Mouse (Mus musculus) lung, embryonic 16.5 days (tissue): ENCODE data around the gene Uchl5. TPM values are rescaled to one million over a fixed set of nuclear protein-coding genes. Genes with fewer than 3 reads are reported as not detected.

Experiments used
- ATAC-seq: fragments of 200-750 bp; cut with Nextera tagmentation; 2 replicates; pipeline ENCODE4 v1.8.0; 2017; ENCODE audit warnings: low read depth, mild to moderate bottlenecking, moderate library complexity
- H3K27ac ChIP-seq: fragments of 300-500 bp; sonication (generic); 2 replicates; pipeline ENCODE4 v1.5.1; 2014; ENCODE audit warnings: mild to moderate bottlenecking, control low read depth, low read length
- H3K27me3 ChIP-seq: fragments of 300-500 bp; sonication (generic); 2 replicates; pipeline ENCODE4 v1.6.1; 2014; ENCODE audit warnings: low read depth, low read length, mixed read lengths; ENCODE audit not compliant: control insufficient read depth, insufficient read depth
- H3K36me3 ChIP-seq: fragments of 300-500 bp; sonication (generic); 2 replicates; pipeline ENCODE4 v1.6.1; 2014; ENCODE audit warnings: low read length; ENCODE audit not compliant: control insufficient read depth, insufficient read depth
- H3K4me1 ChIP-seq: fragments of 300-500 bp; sonication (generic); replicated peaks from 2 replicates; pipeline ENCODE4 v1.6.1; 2014; ENCODE audit warnings: low read length, mixed read lengths; ENCODE audit not compliant: control insufficient read depth, insufficient read depth
- H3K4me2 ChIP-seq: fragments of 300-500 bp; sonication (generic); 2 replicates; pipeline ENCODE4 v1.6.1; 2014; ENCODE audit warnings: low read depth, low read length, control low read depth
- H3K4me3 ChIP-seq: fragments of 300-500 bp; sonication (generic); 2 replicates; pipeline ENCODE4 v1.5.1; 2014; ENCODE audit warnings: mild to moderate bottlenecking, low read length, control low read depth
- H3K9ac ChIP-seq: fragments of 300-500 bp; sonication (generic); 2 replicates; pipeline ENCODE4 v1.6.1; 2014; ENCODE audit warnings: low read length, control low read depth
- H3K9me3 ChIP-seq: fragments of 300-500 bp; sonication (generic); 2 replicates; pipeline ENCODE4 v1.6.1; 2016; ENCODE audit warnings: low read length; ENCODE audit not compliant: control insufficient read depth
- WGBS: fragments of 180-500 bp; shearing (Covaris S2); extraction: QIAGEN DNeasy Blood & Tissue Kit; methylation state at CpG from one replicate; pipeline ENCODE4 v1.1.7; 2014; 5-methylcytosine and 5-hydroxymethylcytosine counted together
- polyA plus RNA-seq: library from polyadenylated mRNA; unstranded; fragments of >200 nt; fragmentation: Nextera tagmentation; extraction: Ambion mirVana; gene quantifications from 2 replicates; pipeline ENCODE4 v1.2.1, GENCODE M21; 2015

Gene Uchl5
- polyA plus RNA-seq, 1 experiment from 2014 or later, result 89.3 TPM

DNA sequence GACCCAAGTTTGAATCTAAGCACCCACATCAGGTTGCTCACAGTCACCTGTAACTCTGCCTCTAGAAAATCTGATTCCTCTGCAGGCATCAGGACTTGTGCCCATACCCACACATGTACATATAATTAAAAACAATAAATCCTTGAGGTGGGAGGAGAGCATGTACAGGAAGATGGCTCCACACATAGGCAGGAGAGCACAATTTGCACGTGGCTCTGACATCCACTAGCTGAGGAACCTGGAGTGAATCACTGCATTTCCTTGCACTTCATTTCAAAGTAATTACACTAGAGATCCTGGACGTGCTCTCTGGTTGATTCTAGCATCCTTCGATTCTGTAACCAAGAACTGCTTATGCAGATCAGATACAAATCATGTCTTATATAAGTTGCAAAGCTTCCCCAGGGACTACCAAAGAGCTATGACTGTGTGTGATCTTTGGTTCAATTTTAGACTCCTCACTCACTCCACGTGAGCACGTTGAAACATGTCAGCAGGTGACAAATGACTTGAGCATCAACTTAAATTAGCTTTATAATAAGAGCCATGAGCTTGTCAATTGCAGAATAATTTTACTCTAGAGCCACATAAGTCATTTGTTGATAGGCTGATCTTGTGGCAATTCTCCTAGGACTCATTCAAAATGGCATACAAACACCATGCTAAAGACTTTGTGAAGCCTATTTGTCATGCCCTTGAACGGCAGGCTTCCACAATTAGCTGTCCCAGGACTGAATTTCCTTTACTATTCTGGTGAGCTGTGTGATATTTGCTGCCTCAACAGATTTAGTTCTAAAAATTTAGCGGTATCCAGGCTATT lies 59.5 kb downstream of the Uchl5 start:
- ATAC-seq, result no peak
- Histone ChIP-seq H3K9ac (no peak overlapping the region), H3K36me3 (no peaks in the 10 kb centered on the region), H3K4me1 (no peaks in the 10 kb centered on the region), H3K9me3 (no peaks in the 10 kb centered on the region), H3K27ac (no peak overlapping the region), H3K27me3 (no peaks in the 10 kb centered on the region), H3K4me3 (no peak overlapping the region), H3K4me2 (no peak overlapping the region)
- 54% methylated on average over 7 of the region's 7 CpGs for WGBS

DNA sequence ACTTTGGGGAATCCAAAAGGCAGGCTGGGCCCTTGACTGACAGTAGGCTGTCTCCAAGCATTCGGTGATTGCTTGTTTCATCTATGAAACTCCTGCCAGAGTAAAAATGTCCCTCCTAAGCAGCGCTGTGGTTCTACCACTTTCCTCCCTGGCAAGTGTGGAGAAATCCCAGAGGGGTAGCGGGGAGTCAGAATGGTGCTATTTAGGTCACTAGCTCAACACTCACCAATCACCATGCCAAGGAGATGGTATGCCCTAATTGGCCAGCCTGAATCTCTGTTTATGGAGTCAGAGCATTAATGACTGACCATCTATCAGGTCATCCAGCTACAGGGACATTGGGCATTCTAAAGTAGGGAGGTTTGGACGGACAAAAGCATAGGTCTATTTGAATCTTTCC lies 60.6 kb downstream of the Uchl5 start:
- H3K4me1 ChIP-seq, result no peaks in the 10 kb centered on the region
- no peaks in the 10 kb centered on the region for H3K9me3 ChIP-seq
- no peak overlapping the region for H3K27ac ChIP-seq
- H3K36me3 ChIP-seq, result no peaks in the 10 kb centered on the region
- no peak for ATAC-seq
- WGBS, result 90% methylated on average over 4 of the region's 4 CpGs
- no peak overlapping the region for H3K4me2 ChIP-seq
- no peak overlapping the region for H3K9ac ChIP-seq
- H3K27me3 ChIP-seq, result no peaks in the 10 kb centered on the region
- no peak overlapping the region for H3K4me3 ChIP-seq

DNA sequence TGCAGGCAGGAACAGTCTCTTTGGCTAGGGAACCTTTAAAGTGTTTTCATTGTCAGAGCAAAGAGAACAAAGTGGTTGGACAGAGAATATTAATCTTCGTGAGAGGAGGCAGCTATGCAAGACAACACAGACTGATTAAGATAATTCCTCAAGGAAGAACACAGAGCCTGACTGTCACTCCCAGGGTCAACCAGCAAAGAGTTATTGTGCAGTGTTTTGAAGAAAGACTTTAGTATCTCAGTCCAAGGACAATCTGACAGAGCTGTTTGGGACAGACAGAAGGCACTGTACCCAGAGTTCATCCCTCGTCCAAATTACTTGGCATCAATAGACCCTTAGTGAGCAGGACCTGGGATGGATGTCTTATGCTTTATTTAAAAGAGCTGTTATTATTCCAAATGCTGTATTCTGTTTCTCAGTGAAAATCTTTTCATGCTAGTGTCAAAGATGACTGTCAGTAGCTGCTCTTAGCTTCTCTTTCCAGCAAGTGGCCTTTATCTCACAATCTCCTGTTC lies 61.9 kb downstream of the Uchl5 start:
- Histone ChIP-seq H3K4me3 (no peak overlapping the region), H3K36me3 (no peaks in the 10 kb centered on the region), H3K27me3 (no peaks in the 10 kb centered on the region), H3K4me1 (no peaks in the 10 kb centered on the region), H3K9me3 (no peaks in the 10 kb centered on the region), H3K27ac (no peak overlapping the region), H3K9ac (no peak overlapping the region), H3K4me2 (no peak overlapping the region)
- no peak for ATAC-seq
- WGBS, result 44% methylated on average over 2 of the region's 2 CpGs

DNA sequence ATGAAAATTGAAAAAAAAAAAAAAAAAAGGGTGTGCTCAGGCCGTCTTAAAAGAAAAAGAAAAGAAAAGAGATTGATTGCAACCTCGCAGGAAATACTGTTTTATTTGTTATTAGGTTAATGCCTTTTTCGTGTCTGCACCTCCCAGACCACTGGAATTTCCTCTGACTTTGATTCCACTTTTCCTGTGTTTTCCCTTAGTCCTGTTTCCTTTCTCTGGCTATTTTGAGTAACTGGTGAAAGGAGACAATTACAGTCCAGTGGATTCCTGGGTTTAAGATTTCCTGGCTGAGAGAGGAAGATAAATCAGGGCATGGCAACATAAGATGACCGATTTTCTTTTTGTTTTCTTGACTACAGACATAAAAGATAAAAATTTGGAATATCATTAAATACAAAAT lies 75.3 kb downstream of the Uchl5 start:
- H3K27me3 ChIP-seq, result no peaks in the 10 kb centered on the region
- peak; percentile 73; the same call in 1 of the 2 replicates for ATAC-seq
- no peak overlapping the region for H3K4me2 ChIP-seq
- no peak overlapping the region for H3K27ac ChIP-seq
- H3K4me1 ChIP-seq, result no peaks in the 10 kb centered on the region
- H3K4me3 ChIP-seq, result no peak overlapping the region
- no peaks in the 10 kb centered on the region for H3K9me3 ChIP-seq
- no peaks in the 10 kb centered on the region for H3K36me3 ChIP-seq
- WGBS, result 33% methylated on average over 4 of the region's 4 CpGs
- H3K9ac ChIP-seq, result no peak overlapping the region

DNA sequence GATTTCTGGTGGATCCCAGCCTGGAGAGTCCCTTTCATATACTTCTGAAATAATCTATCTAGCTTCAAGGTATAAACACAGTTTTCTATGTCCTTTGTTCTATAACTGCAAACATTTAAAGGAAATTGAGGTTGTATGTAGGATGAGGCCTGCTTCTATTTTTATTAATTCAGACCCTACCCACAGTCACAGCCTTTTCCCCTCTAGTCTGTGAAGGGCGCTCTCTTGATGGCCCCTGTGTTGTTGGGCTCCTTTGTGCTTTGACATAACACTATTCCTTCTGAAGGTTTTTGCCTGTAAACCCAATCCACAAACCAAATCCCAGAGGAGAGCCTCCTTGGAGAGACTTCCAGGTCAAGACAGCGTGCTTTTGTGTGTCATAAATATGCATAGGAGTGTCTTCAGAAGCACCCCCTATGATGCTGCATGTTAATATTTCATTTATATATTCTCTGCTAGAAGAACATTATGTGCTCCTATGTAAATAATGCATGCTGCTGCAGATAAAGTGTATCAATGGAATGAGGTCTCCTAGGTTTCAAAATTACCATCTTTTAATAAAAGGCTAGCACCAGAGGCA lies 75.8 kb downstream of the Uchl5 start:
- ATAC-seq, result peak; percentile 69; the same call in 1 of the 2 replicates
- no peaks in the 10 kb centered on the region for H3K4me1 ChIP-seq
- H3K9me3 ChIP-seq, result no peaks in the 10 kb centered on the region
- H3K9ac ChIP-seq, result no peak overlapping the region
- H3K4me2 ChIP-seq, result no peak overlapping the region
- H3K27me3 ChIP-seq, result no peaks in the 10 kb centered on the region
- WGBS, result 69% methylated on average over 2 of the region's 2 CpGs
- no peaks in the 10 kb centered on the region for H3K36me3 ChIP-seq
- peak overlapping the region; percentile 65 for H3K27ac ChIP-seq
- H3K4me3 ChIP-seq, result no peak overlapping the region

DNA sequence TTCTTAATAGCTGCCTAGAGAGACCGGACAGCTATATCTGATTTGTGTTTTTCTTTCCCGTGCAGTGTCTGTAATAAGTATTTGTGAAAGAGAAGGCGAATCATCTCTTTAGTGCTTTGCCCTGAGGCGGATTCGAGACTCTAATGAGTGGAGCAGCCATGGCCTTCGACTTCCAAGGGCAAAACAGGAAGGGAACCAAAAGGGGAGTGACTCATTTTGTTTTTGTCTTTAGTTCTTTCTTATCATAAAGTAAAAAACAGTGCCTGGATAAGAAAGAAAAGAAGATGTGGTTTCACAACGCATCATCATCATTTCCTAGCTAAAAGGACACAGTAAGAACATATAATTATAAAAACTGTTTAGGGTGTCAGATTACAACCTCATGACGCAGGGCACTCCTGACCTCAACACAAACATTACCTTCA lies 76.6 kb downstream of the Uchl5 start:
- H3K9me3 ChIP-seq, result no peaks in the 10 kb centered on the region
- peak overlapping the region; percentile 2; the same call in 1 of the 2 replicates for H3K27ac ChIP-seq
- no peaks in the 10 kb centered on the region for H3K36me3 ChIP-seq
- no peaks in the 10 kb centered on the region for H3K27me3 ChIP-seq
- no peak overlapping the region for H3K4me3 ChIP-seq
- no peak overlapping the region for H3K9ac ChIP-seq
- ATAC-seq, result no peak
- no peak overlapping the region for H3K4me2 ChIP-seq
- no peaks in the 10 kb centered on the region for H3K4me1 ChIP-seq
- WGBS, result 53% methylated on average over 8 of the region's 8 CpGs

DNA sequence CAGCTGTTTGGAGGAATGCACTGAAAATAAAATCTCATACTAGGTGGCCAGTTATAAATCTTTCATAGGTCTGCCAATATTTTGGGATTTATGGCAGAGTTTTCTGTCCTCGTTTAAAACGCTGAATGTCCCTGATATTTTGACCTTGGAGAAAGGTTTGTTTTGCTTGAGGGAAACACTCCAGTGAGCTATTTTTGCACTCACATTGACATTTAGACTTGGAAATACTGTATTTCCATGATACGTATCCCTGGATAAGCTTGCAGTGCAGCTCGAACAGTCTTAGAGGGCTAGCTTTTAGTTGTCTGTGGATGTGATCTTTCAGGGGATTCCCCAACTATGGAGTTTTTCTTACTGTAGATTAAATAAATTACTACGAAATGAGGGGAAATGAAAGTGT lies 78.6 kb downstream of the Uchl5 start:
- 76% methylated on average over 5 of the region's 5 CpGs for WGBS
- Histone ChIP-seq H3K9ac (no peak overlapping the region), H3K36me3 (no peaks in the 10 kb centered on the region), H3K9me3 (no peaks in the 10 kb centered on the region), H3K4me3 (no peak overlapping the region), H3K4me2 (no peak overlapping the region), H3K27ac (no peak overlapping the region), H3K4me1 (no peaks in the 10 kb centered on the region), H3K27me3 (no peaks in the 10 kb centered on the region)
- no peak for ATAC-seq

Other genes with a start within 250 kb of the Uchl5 start
- gene B3galt2, start 136.6 kb upstream of the Uchl5 start, polyA plus RNA-seq, result 0.31 and 0.35 TPM in 2 replicates
- 10.4 and 13.0 TPM in 2 replicates for gene Cdc73, start 74.4 kb upstream of the Uchl5 start, polyA plus RNA-seq
- gene Glrx2, start 60.9 kb upstream of the Uchl5 start, polyA plus RNA-seq, result 74.1 and 88.8 TPM in 2 replicates
- 20.3 and 20.4 TPM in 2 replicates for gene Trove2, start 204 bp upstream of the Uchl5 start, polyA plus RNA-seq
- gene Rgs2, start 226.9 kb downstream of the Uchl5 start, polyA plus RNA-seq, result 183 and 208 TPM in 2 replicates